Mouse (Mus musculus): ENCODE results near the gene Rfx1. TPM values are rescaled to one million over a fixed set of nuclear protein-coding genes. Genes with fewer than 3 reads are reported as not detected.

Gene Rfx1
- polyA plus RNA-seq (2017; shearing (Covaris generic)), result 42.2 TPM

GRCm38 (mm10) chr8:84066291-84066930 is at the start of gene Rfx1:
TSS of gene Rfx1 (plus strand) at chr8:84066834.

GRCm38 (mm10) chr8:84021096-84021495 is 45.5 kb upstream of the Rfx1 start, which contains the start of gene Palm3:
TSS of gene Palm3 (plus strand) at chr8:84021471.

GRCm38 (mm10) chr8:84042066-84042947 is 24.3 kb upstream of the Rfx1 start, which contains the start of gene Il27ra:
TSS of gene Il27ra (minus strand) at chr8:84042589.

GRCm38 (mm10) chr8:84044900-84045299 is 21.7 kb upstream of the Rfx1 start, which contains the start of gene Rln3:
TSS of gene Rln3 (minus strand) at chr8:84045000.

GRCm38 (mm10) chr8:84065037-84065436 is 1.6 kb upstream of the Rfx1 start, which contains the start of gene Gm10643:
TSS of gene Gm10643 (minus strand) at chr8:84065137.

GRCm38 (mm10) chr8:84104697-84105609 is 38.3 kb downstream of the Rfx1 start, which contains the start of gene Dcaf15:
TSS of gene Dcaf15 (minus strand) at chr8:84104768.

GRCm38 (mm10) chr8:84125656-84126055 is 59.0 kb downstream of the Rfx1 start, which contains the start of gene Podnl1:
TSS of gene Podnl1 (plus strand) at chr8:84125989.

Other genes with a start within 250 kb of the Rfx1 start
- gene Adgrl1, start 166.7 kb upstream of the Rfx1 start, polyA plus RNA-seq (2017; shearing (Covaris generic)), result 3.8 TPM
- gene Gm10644, start 111.6 kb upstream of the Rfx1 start, polyA plus RNA-seq (2017; shearing (Covaris generic)), result 0.82 TPM
- gene Asf1b, start 111.3 kb upstream of the Rfx1 start, polyA plus RNA-seq (2017; shearing (Covaris generic)), result 28.8 TPM
- 2.7 TPM for gene Prkaca, start 93.8 kb upstream of the Rfx1 start, polyA plus RNA-seq (2017; shearing (Covaris generic))
- gene Samd1, start 69.2 kb upstream of the Rfx1 start, polyA plus RNA-seq (2017; shearing (Covaris generic)), result 2.2 TPM
- gene 1700067K01Rik, start 65.3 kb upstream of the Rfx1 start, polyA plus RNA-seq (2017; shearing (Covaris generic)), result 0.62 TPM
- 0.75 TPM for gene 2210011C24Rik, start 54.7 kb upstream of the Rfx1 start, polyA plus RNA-seq (2017; shearing (Covaris generic))
- gene Palm3, start 45.4 kb upstream of the Rfx1 start, polyA plus RNA-seq (2017; shearing (Covaris generic)), result 3.6 TPM
- gene Il27ra, start 24.2 kb upstream of the Rfx1 start, polyA plus RNA-seq (2017; shearing (Covaris generic)), result 383 TPM
- gene Rln3, start 21.8 kb upstream of the Rfx1 start, polyA plus RNA-seq (2017; shearing (Covaris generic)), result 189 TPM
- 1.1 TPM for gene Gm10643, start 1.7 kb upstream of the Rfx1 start, polyA plus RNA-seq (2017; shearing (Covaris generic))
- gene Dcaf15, start 37.9 kb downstream of the Rfx1 start, polyA plus RNA-seq (2017; shearing (Covaris generic)), result 27.6 TPM
- 22.3 TPM for gene Podnl1, start 59.2 kb downstream of the Rfx1 start, polyA plus RNA-seq (2017; shearing (Covaris generic))
- 52.1 TPM for gene Cc2d1a, start 81.1 kb downstream of the Rfx1 start, polyA plus RNA-seq (2017; shearing (Covaris generic))
- gene 4930432K21Rik, start 81.2 kb downstream of the Rfx1 start, polyA plus RNA-seq (2017; shearing (Covaris generic)), result 1.3 TPM
- gene Nanos3, start 118.4 kb downstream of the Rfx1 start, polyA plus RNA-seq (2017; shearing (Covaris generic)), result not detected
- gene Zswim4, start 170.2 kb downstream of the Rfx1 start, polyA plus RNA-seq (2017; shearing (Covaris generic)), result 4.1 TPM
- 293 TPM for gene D8Ertd738e, start 182.9 kb downstream of the Rfx1 start, polyA plus RNA-seq (2017; shearing (Covaris generic))
- gene Mri1, start 190.5 kb downstream of the Rfx1 start, polyA plus RNA-seq (2017; shearing (Covaris generic)), result 20.3 TPM
- gene Ccdc130, start 203.5 kb downstream of the Rfx1 start, polyA plus RNA-seq (2017; shearing (Covaris generic)), result 40.9 TPM

Data from activated CD4-positive, CD25-positive, alpha-beta regulatory T cell, adult 9 weeks (primary cell).